Mouse (Mus musculus) limb, embryonic 12.5 days (tissue): ENCODE measurements at regions not wholly inside any gene's neighbourhood (a gene's known extent, or its start where the extent isn't known, plus 50 kb on each side); places are given as distances from the start of the nearest gene placed in this dataset.

ENCODE experiments used
- ATAC-seq: fragments of 200-750 bp; cut with Nextera tagmentation; 2 replicates; pipeline ENCODE4 v1.8.0; 2017; ENCODE audit warnings: low read depth, moderate TSS enrichment; ENCODE audit not compliant: insufficient number of reproducible peaks, insufficient read depth, low FRiP score, low TSS enrichment
- H3K27ac ChIP-seq: fragments of 300-500 bp; sonication (generic); 2 replicates; pipeline ENCODE4 v1.5.1; 2016; ENCODE audit warnings: mild to moderate bottlenecking, moderate library complexity
- H3K27me3 ChIP-seq: fragments of 300-500 bp; sonication (generic); 2 replicates; pipeline ENCODE4 v1.6.1; 2016; ENCODE audit warnings: mild to moderate bottlenecking, moderate library complexity
- H3K36me3 ChIP-seq: fragments of 300-500 bp; sonication (generic); 2 replicates; pipeline ENCODE4 v1.6.1; 2016; ENCODE audit warnings: mild to moderate bottlenecking, moderate library complexity
- H3K4me1 ChIP-seq: fragments of 300-500 bp; sonication (generic); replicated peaks from 2 replicates; pipeline ENCODE4 v1.6.1; 2016
- H3K4me2 ChIP-seq: fragments of 300-500 bp; sonication (generic); 2 replicates; pipeline ENCODE4 v1.6.1; 2016; ENCODE audit warnings: mild to moderate bottlenecking, moderate library complexity
- H3K4me3 ChIP-seq: fragments of 300-500 bp; sonication (generic); replicated peaks from 2 replicates; pipeline ENCODE4 v1.5.1; 2016; ENCODE audit warnings: mild to moderate bottlenecking
- H3K9ac ChIP-seq: fragments of 300-500 bp; sonication (generic); replicated peaks from 2 replicates; pipeline ENCODE4 v1.6.1; 2016; ENCODE audit warnings: mild to moderate bottlenecking, moderate library complexity
- H3K9me3 ChIP-seq: fragments of 300-500 bp; sonication (generic); 2 replicates; pipeline ENCODE4 v1.6.1; 2016; ENCODE audit warnings: mild to moderate bottlenecking, moderate library complexity
- WGBS: fragments of 180-500 bp; shearing (Covaris S2); methylation state at CpG from one replicate; pipeline ENCODE4 v1.1.7; 2016; 5-methylcytosine and 5-hydroxymethylcytosine counted together

DNA sequence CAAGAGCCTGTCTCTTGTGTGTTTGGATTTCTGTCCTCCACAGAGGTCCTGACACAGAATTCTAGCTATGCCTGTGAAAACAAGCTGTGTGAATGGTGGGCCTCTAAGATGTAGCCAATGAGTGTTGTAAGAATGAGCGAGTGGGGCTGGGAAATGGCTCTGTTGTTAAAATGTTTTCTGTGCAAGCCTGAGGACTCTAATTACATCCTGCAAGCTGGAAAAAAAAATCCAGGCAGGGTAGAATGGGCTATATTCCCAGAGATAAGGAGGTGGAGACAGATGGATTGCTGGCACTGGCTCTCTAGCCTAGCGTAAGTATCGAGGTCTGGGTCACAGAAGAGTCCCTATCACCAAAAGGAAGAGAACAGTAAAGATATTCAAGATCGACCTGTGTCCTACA is 731.5 kb upstream of the Adgrl2 start:
- 64% methylated on average over 4 of the region's 4 CpGs for WGBS
- Histone ChIP-seq H3K4me2 (no peak overlapping the region), H3K27ac (no peak overlapping the region), H3K9ac (no peak overlapping the region), H3K36me3 (no peaks in the 10 kb centered on the region), H3K9me3 (no peaks in the 10 kb centered on the region), H3K4me1 (peaks cover 3% of the 10 kb centered on the region; the same call in 1 of the 2 replicates), H3K27me3 (no peaks in the 10 kb centered on the region), H3K4me3 (no peak overlapping the region)
- ATAC-seq, result no peak

DNA sequence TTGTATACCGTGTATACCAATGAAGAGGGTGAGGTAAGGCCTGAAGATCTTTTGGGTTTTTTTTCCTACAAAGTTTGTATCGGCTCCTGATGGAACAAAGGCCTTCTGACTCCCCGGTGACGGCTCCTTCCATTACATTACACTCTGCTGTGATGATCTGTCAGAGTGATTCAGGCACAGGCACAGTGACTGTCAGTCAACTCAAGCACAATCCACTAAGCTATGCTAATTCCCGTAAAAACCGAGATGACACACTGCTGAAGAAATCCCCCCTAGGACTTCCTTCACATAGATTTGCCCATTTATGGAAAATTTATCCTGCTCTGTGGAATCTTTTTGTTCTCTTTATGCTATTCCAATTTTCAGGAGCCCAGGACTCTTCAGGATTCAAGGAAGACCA is 730.0 kb upstream of the Adgrl2 start:
- Histone ChIP-seq H3K4me3 (no peak overlapping the region), H3K27me3 (no peaks in the 10 kb centered on the region), H3K4me1 (no peaks in the 10 kb centered on the region; the same call in 1 of the 2 replicates), H3K36me3 (no peaks in the 10 kb centered on the region), H3K9me3 (no peaks in the 10 kb centered on the region), H3K9ac (no peak overlapping the region), H3K4me2 (no peak overlapping the region), H3K27ac (no peak overlapping the region)
- no peak for ATAC-seq
- 77% methylated on average over 6 of the region's 6 CpGs for WGBS

DNA sequence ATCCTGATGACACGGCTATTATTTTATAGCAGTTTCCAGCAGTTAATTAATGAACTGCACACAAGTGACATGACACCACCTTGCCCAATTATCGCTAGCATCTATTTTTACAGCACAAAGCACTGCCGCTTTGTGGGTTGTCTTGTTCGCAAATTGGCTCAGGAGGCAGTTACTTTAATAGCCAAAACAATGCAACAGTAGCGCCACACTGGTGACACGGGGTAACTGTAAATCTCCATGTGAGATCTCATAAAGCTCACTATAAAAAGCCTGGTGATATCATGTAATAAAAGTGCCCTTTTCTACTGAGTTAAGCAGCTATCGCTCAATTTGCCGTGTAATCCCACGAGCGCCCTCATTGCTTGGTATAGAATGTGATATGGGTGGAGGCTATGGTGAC is 715.4 kb upstream of the Adgrl2 start:
- Histone ChIP-seq H3K27me3 (0 out of 2 replicates have a peak, but pooled peaks cover 3% of the 10 kb centered on the region), H3K4me1 (no peaks in the 10 kb centered on the region), H3K27ac (no peak overlapping the region), H3K4me2 (peak overlapping the region; percentile 31), H3K36me3 (no peaks in the 10 kb centered on the region), H3K9ac (no peak overlapping the region), H3K4me3 (no peak overlapping the region), H3K9me3 (no peaks in the 10 kb centered on the region)
- no peak for ATAC-seq
- WGBS, result 54% methylated on average over 10 of the region's 10 CpGs

DNA sequence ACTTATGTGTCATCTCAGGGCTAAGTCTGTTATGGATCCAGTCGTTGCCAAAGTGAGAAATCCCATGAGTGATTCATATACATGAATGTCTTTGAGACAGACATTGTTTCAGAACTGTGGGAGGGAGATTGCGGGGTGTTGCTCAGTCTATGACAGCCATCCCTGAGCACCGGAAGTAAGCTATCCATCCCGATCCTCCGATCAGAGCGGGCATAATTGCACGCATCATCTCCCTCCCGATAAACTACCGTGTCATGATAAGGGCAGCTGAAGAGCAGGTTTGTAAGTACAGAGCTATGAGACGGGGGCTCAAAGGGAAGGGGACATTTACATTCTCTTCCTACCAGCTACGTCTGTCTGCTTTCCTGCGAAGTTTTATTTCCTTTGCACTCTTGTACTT is 715.0 kb upstream of the Adgrl2 start:
- Histone ChIP-seq H3K4me1 (no peaks in the 10 kb centered on the region), H3K27me3 (0 out of 2 replicates have a peak, but pooled peaks cover 3% of the 10 kb centered on the region), H3K27ac (no peak overlapping the region), H3K9ac (no peak overlapping the region), H3K9me3 (no peaks in the 10 kb centered on the region), H3K36me3 (no peaks in the 10 kb centered on the region), H3K4me3 (no peak overlapping the region), H3K4me2 (peak overlapping the region; percentile 31)
- WGBS, result 79% methylated on average over 12 of the region's 12 CpGs
- ATAC-seq, result no peak

DNA sequence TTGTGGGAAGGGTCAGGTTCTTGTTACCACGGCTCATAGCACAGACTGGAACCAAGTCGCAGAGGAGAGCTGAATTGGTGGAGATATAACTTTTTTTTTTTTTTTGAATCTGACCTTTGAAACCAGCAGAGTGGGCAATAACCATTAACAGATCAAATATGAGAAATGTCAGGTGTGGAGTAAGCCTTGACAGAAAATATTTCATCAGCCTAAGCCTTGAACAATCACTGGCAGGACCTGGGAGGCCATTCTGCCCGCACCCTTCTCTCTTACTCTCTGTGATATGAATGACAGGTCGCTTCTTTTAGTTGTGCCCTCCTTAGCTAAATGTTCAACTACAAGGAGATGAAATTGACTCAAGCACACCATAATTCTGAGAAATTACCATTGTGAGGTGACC is 714.1 kb upstream of the Adgrl2 start:
- no peak overlapping the region for H3K27ac ChIP-seq
- WGBS, result 90% methylated on average over 4 of the region's 4 CpGs
- H3K4me3 ChIP-seq, result no peak overlapping the region
- H3K4me2 ChIP-seq, result no peak overlapping the region
- H3K36me3 ChIP-seq, result no peaks in the 10 kb centered on the region
- no peak for ATAC-seq
- H3K9ac ChIP-seq, result no peak overlapping the region
- H3K9me3 ChIP-seq, result no peaks in the 10 kb centered on the region
- 0 out of 2 replicates have a peak, but pooled peaks cover 3% of the 10 kb centered on the region for H3K27me3 ChIP-seq
- H3K4me1 ChIP-seq, result no peaks in the 10 kb centered on the region

DNA sequence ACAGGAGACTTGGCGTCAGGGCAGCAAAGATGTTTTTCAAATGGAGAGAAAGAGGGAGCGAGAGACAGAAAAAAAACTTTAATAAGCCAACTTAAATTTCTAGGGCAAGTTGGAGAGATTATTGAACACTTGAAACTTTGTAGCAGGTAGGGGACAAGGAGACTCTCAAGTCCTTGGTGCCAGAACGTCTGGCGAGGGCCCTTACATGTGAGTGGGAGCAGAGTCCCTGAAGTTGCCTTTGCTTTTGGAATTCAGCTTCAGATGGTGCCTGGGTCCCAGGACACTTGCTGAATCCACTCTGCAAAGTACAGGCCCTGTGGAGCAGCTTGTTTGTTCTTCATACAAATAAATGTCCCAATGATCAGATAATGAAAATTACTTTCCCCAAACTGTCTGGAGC is 693.2 kb upstream of the Adgrl2 start:
- 60% methylated on average over 4 of the region's 4 CpGs for WGBS
- H3K27me3 ChIP-seq, result no peaks in the 10 kb centered on the region
- no peak for ATAC-seq

DNA sequence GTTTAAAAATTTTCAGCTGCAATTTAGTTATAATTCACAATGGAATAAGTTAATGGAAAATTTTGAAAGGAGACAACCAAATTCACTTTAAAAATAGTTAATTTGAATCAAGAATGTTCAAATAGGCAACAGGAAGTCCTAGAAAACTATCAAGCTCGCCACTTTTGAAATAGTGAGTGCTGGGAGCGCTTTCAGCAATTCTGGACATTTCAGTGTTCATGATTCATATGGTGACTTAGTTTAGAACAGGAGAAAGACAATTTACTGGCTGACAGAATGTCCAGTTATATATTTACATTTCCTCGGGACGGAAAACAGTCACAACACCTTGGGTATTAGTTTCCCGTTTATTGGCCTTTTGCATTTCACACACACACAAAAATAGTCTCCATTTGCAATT is 691.9 kb upstream of the Adgrl2 start:
- ATAC-seq, result no peak
- Histone ChIP-seq H3K4me2 (no peak overlapping the region), H3K9me3 (no peaks in the 10 kb centered on the region), H3K27me3 (no peaks in the 10 kb centered on the region), H3K9ac (no peak overlapping the region), H3K4me1 (peaks cover 3% of the 10 kb centered on the region; the same call in 1 of the 2 replicates), H3K36me3 (no peaks in the 10 kb centered on the region), H3K4me3 (no peak overlapping the region), H3K27ac (no peak overlapping the region)
- 65% methylated on average over 5 of the region's 5 CpGs for WGBS

More for the DNA sequence above, 693.2 kb upstream of the Adgrl2 start:
- no peaks in the 10 kb centered on the region for H3K9me3 ChIP-seq
- no peak overlapping the region for H3K4me3 ChIP-seq
- H3K4me1 ChIP-seq, result peaks cover 3% of the 10 kb centered on the region; the same call in 1 of the 2 replicates
- no peak overlapping the region for H3K27ac ChIP-seq
- no peak overlapping the region for H3K9ac ChIP-seq
- H3K4me2 ChIP-seq, result no peak overlapping the region
- H3K36me3 ChIP-seq, result no peaks in the 10 kb centered on the region

DNA sequence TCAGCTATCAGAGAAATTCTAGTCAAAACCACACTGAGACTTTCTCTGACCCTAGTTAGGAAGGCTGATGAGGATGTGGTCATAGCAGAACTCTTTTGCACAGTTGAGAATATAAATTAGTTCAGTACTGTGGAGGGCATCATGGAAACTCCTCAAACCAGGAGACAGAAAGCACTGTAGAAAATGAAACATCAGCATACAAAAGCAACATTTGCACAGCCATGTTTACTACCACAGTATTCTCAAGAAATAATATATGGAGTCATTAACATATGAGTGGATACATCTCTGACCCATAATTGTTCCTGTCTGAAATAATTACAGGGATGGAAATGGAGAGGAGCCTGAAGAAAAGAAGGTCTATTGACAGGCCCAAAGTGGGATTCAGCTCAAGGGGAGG is 683.6 kb upstream of the Adgrl2 start:
- H3K9ac ChIP-seq, result no peak overlapping the region
- ATAC-seq, result no peak
- H3K36me3 ChIP-seq, result no peaks in the 10 kb centered on the region
- no peak overlapping the region for H3K4me2 ChIP-seq
- no peaks in the 10 kb centered on the region for H3K9me3 ChIP-seq
- no peaks in the 10 kb centered on the region for H3K27me3 ChIP-seq
- H3K27ac ChIP-seq, result no peak overlapping the region
- H3K4me3 ChIP-seq, result no peak overlapping the region
- H3K4me1 ChIP-seq, result no peaks in the 10 kb centered on the region

DNA sequence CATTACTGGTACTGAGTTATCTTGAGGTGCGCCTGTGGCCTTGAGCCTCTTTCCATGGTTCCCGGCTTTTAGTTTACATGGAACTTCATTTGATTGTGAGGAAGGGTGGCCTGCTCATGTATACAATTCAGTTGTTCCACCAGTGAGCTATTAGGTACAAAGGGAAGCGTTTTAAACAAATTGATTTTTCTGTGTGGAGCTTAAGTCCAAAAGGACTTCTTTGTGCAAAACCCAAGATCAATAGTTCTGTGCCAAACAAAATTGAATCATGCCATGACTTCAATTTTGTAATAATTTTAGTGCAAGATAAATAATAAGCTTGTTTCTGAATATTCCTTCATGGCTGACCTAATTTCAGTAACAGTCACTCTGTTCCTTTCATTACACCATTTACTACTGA is 674.3 kb upstream of the Adgrl2 start:
- no peak overlapping the region for H3K27ac ChIP-seq
- no peaks in the 10 kb centered on the region for H3K9me3 ChIP-seq
- H3K4me3 ChIP-seq, result no peak overlapping the region
- no peak for ATAC-seq
- H3K36me3 ChIP-seq, result no peaks in the 10 kb centered on the region
- no peak overlapping the region for H3K4me2 ChIP-seq
- WGBS, result 93% methylated on average over 3 of the region's 3 CpGs
- peaks cover 5% of the 10 kb centered on the region; the same call in 1 of the 2 replicates for H3K4me1 ChIP-seq
- no peak overlapping the region for H3K9ac ChIP-seq
- no peaks in the 10 kb centered on the region for H3K27me3 ChIP-seq

DNA sequence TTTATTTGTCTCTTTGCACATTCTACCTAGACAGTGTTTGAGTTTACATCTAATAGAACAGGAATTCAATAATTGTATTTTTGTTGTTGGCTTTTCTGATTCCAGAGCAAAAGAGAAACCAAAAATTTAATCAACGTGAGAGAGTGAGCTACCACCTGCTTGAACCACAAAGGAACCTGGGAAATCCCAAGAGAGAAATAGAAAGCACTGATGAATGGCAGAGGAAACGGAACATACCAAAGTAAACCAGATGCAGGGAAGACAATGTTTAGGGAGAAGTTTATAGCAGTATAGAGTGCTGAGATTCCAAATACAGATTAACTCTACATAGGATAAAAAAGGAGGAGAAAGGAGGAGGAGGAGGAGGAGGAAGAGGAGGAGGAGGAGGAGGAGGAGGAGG is 648.0 kb upstream of the Adgrl2 start:
- 62% methylated on average over 2 of the region's 2 CpGs for WGBS
- H3K9me3 ChIP-seq, result no peaks in the 10 kb centered on the region
- no peaks in the 10 kb centered on the region for H3K36me3 ChIP-seq
- H3K27ac ChIP-seq, result no peak overlapping the region
- no peaks in the 10 kb centered on the region for H3K27me3 ChIP-seq
- H3K4me1 ChIP-seq, result no peaks in the 10 kb centered on the region
- no peak overlapping the region for H3K9ac ChIP-seq
- ATAC-seq, result no peak
- H3K4me3 ChIP-seq, result no peak overlapping the region
- no peak overlapping the region for H3K4me2 ChIP-seq

DNA sequence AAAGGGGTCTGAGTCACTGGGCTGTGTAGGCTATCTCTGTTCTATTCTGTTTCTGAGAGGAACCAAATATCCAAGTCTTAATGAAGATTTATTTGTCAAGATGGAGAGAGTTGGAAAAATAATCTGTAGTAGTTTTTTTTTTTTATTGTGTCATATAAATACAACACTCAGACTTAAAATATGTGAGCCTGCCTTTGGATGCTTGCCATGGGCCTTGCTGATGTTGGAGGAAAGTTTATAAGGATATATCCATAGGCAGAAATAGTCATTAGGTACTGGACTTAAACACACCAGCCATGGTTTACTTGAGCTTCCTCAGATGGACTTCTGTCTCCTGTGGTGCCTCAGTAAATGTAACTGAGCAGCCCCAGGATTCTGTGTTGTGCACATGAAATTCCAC is 635.8 kb upstream of the Adgrl2 start:
- Histone ChIP-seq H3K27ac (no peak overlapping the region), H3K36me3 (no peaks in the 10 kb centered on the region), H3K9ac (no peak overlapping the region), H3K4me1 (no peaks in the 10 kb centered on the region), H3K9me3 (no peaks in the 10 kb centered on the region), H3K27me3 (no peaks in the 10 kb centered on the region), H3K4me2 (no peak overlapping the region), H3K4me3 (no peak overlapping the region)
- ATAC-seq, result no peak

DNA sequence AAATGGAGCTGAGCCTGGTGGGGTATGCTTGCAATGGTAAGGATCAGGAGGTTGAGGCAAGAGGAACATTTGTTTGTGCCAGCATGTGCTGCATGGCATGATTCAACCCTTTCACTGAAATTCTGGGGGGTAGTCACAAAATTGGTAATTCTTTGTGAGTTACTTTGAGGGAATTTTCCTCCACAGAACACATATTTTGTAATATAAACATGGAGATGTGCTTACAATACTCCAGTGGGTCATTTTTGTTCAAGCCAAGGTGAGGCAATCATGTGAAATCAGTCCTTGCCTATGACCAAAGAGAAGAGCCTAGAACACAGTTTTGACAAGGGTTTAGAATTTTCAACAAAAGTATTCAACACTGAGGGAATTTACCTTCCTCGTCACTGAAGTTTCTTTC is 635.1 kb upstream of the Adgrl2 start:
- Histone ChIP-seq H3K27ac (no peak overlapping the region), H3K4me3 (no peak overlapping the region), H3K9ac (no peak overlapping the region), H3K9me3 (no peaks in the 10 kb centered on the region), H3K4me2 (no peak overlapping the region), H3K27me3 (no peaks in the 10 kb centered on the region), H3K36me3 (no peaks in the 10 kb centered on the region), H3K4me1 (no peaks in the 10 kb centered on the region)
- WGBS, result 89% methylated on average over 1 of the region's 1 CpGs
- ATAC-seq, result no peak
